Mouse (Mus musculus): ENCODE measurements around the gene Thada.

GRCm38 (mm10) chr17:84143219-84143844, 322.7 kb downstream of the Thada start:
- TF ChIP-seq FLI1 (IDR thresholded peaks at IDR 0.05; ENCODE audit: low read length): no peak
- TF ChIP-seq GATA1 (IDR thresholded peaks at IDR 0.05; ENCODE audit: borderline replicate concordance, low read length): no peak
